Mouse (Mus musculus) erythroid progenitor cell, adult 5-6 weeks (primary cell): Measurements from ENCODE around the gene Ccdc86. TPM values are rescaled to one million over a fixed set of nuclear protein-coding genes. Genes with fewer than 3 reads are reported as not detected.

Source experiments
- ATAC-seq: replicated peaks from 2 replicates; pipeline ENCODE4 v1.8.0; 2016; ENCODE audit warnings: moderate number of reproducible peaks, mild to moderate bottlenecking, moderate TSS enrichment, inconsistent platforms; ENCODE audit not compliant: poor library complexity, low FRiP score, severe bottlenecking
- total RNA-seq, 2 experiments: library from RNA; stranded (forward) in 1 of 2; stranded (reverse) in 1 of 2; fragments of 150-400 nt in 1 of 2; fragments of 186-747, 209-891 nt in 1 of 2; gene quantifications; 2 replicates each; pipeline versions ENCODE4 v1.2.3 to v1.2.4; 2015 to 2017; ENCODE audit warnings: low replicate concordance in 2 of 2

Ccdc86 gene
- total RNA-seq, 2 experiments from 2014 or later, result 3.9 to 6.3 TPM

GRCm38 (mm10) chr19:10914870-10915269, 34.2 kb downstream of the Ccdc86 start:
- ATAC-seq, result no peak

- ATAC-seq, result no peak
Measured at GRCm38 (mm10) chr19:10914291-10914690, 34.8 kb downstream of the Ccdc86 start.

- ATAC-seq, result no peak
Measured at GRCm38 (mm10) chr19:10909087-10909721, 39.9 kb downstream of the Ccdc86 start.

- ATAC-seq, result no peak
Measured at GRCm38 (mm10) chr19:10907891-10908290, 41.2 kb downstream of the Ccdc86 start.

- ATAC-seq, result no peak
Measured at GRCm38 (mm10) chr19:10905728-10906000, 43.4 kb downstream of the Ccdc86 start.

- no peak for ATAC-seq
Measured at GRCm38 (mm10) chr19:10904927-10905727, 43.9 kb downstream of the Ccdc86 start.

GRCm38 (mm10) chr19:10904512-10904911, 44.6 kb downstream of the Ccdc86 start:
- ATAC-seq, result no peak

GRCm38 (mm10) chr19:10901046-10901445, 48.0 kb downstream of the Ccdc86 start:
- no peak for ATAC-seq

GRCm38 (mm10) chr19:10900315-10900714, 48.8 kb downstream of the Ccdc86 start:
- no peak for ATAC-seq

GRCm38 (mm10) chr19:10897491-10897890, 51.6 kb downstream of the Ccdc86 start:
- ATAC-seq, result no peak

GRCm38 (mm10) chr19:10896849-10897248, 52.2 kb downstream of the Ccdc86 start:
- ATAC-seq, result no peak

GRCm38 (mm10) chr19:10895708-10896107, 53.4 kb downstream of the Ccdc86 start:
- no peak for ATAC-seq

GRCm38 (mm10) chr19:10895016-10895528, 54.0 kb downstream of the Ccdc86 start, which contains the start of gene Prpf19:
Prpf19 (plus strand) TSS chr19:10895231.
- ATAC-seq, result peak; percentile 99

- no peak for ATAC-seq
Measured at GRCm38 (mm10) chr19:10892201-10892600, 56.9 kb downstream of the Ccdc86 start.

Other genes with a start within 250 kb of the Ccdc86 start
- 2.5 and 2.9 TPM in 2 replicates for gene Cd5, start 210.3 kb downstream of the Ccdc86 start, total RNA-seq (2015; ENCODE audit: low replicate concordance)
- 0.26 TPM in 1 of 2 replicates, not detected in the other for gene Cd5, start 210.3 kb downstream of the Ccdc86 start, total RNA-seq (2017; ENCODE audit: low replicate concordance)
- gene Cd6, start 119.2 kb downstream of the Ccdc86 start, total RNA-seq (2015; ENCODE audit: low replicate concordance), result 1.8 and 2.9 TPM in 2 replicates
- gene Cd6, start 119.2 kb downstream of the Ccdc86 start, total RNA-seq (2017; ENCODE audit: low replicate concordance), result 1.3 and 2.3 TPM in 2 replicates
- 1.8 and 3.8 TPM in 2 replicates for gene Slc15a3, start 109.5 kb downstream of the Ccdc86 start, total RNA-seq (2015; ENCODE audit: low replicate concordance)
- 2.4 TPM in 1 of 2 replicates, not detected in the other for gene Slc15a3, start 109.5 kb downstream of the Ccdc86 start, total RNA-seq (2017; ENCODE audit: low replicate concordance)
- gene Tmem132a, start 79.3 kb downstream of the Ccdc86 start, total RNA-seq (2015; ENCODE audit: low replicate concordance), result not detected in 2 replicates
- not detected in 2 replicates for gene Tmem132a, start 79.3 kb downstream of the Ccdc86 start, total RNA-seq (2017; ENCODE audit: low replicate concordance)
- gene Tmem109, start 67.3 kb downstream of the Ccdc86 start, total RNA-seq (2015; ENCODE audit: low replicate concordance), result 4.7 and 9.6 TPM in 2 replicates
- 4.4 and 14.0 TPM in 2 replicates for gene Tmem109, start 67.3 kb downstream of the Ccdc86 start, total RNA-seq (2017; ENCODE audit: low replicate concordance)
- 18.4 and 19.5 TPM in 2 replicates for gene Prpf19, start 54.0 kb downstream of the Ccdc86 start, total RNA-seq (2015; ENCODE audit: low replicate concordance)
- gene Prpf19, start 54.0 kb downstream of the Ccdc86 start, total RNA-seq (2017; ENCODE audit: low replicate concordance), result 17.7 and 21.6 TPM in 2 replicates
- not detected in 2 replicates for gene Zp1, start 28.6 kb downstream of the Ccdc86 start, total RNA-seq (2015; ENCODE audit: low replicate concordance)
- gene Zp1, start 28.6 kb downstream of the Ccdc86 start, total RNA-seq (2017; ENCODE audit: low replicate concordance), result not detected in 2 replicates
- gene Ptgdr2, start 12.1 kb downstream of the Ccdc86 start, total RNA-seq (2015; ENCODE audit: low replicate concordance), result not detected in 2 replicates
- gene Ptgdr2, start 12.1 kb downstream of the Ccdc86 start, total RNA-seq (2017; ENCODE audit: low replicate concordance), result not detected in 2 replicates
- gene Ms4a10, start 25.4 kb upstream of the Ccdc86 start, total RNA-seq (2015; ENCODE audit: low replicate concordance), result not detected in 2 replicates
- not detected in 2 replicates for gene Ms4a10, start 25.4 kb upstream of the Ccdc86 start, total RNA-seq (2017; ENCODE audit: low replicate concordance)
- not detected in 2 replicates for gene Ms4a15, start 44.0 kb upstream of the Ccdc86 start, total RNA-seq (2015; ENCODE audit: low replicate concordance)
- gene Ms4a15, start 44.0 kb upstream of the Ccdc86 start, total RNA-seq (2017; ENCODE audit: low replicate concordance), result not detected in 2 replicates
- not detected in 2 replicates for gene Ms4a18, start 68.8 kb upstream of the Ccdc86 start, total RNA-seq (2015; ENCODE audit: low replicate concordance)
- not detected in 2 replicates for gene Ms4a18, start 68.8 kb upstream of the Ccdc86 start, total RNA-seq (2017; ENCODE audit: low replicate concordance)
- 1.4 and 3.4 TPM in 2 replicates for gene Ms4a8a, start 131.8 kb upstream of the Ccdc86 start, total RNA-seq (2015; ENCODE audit: low replicate concordance)
- gene Ms4a8a, start 131.8 kb upstream of the Ccdc86 start, total RNA-seq (2017; ENCODE audit: low replicate concordance), result not detected in 2 replicates
- gene 1700017D01Rik, start 181.6 kb upstream of the Ccdc86 start, total RNA-seq (2015; ENCODE audit: low replicate concordance), result not detected in 2 replicates
- not detected in 2 replicates for gene 1700017D01Rik, start 181.6 kb upstream of the Ccdc86 start, total RNA-seq (2017; ENCODE audit: low replicate concordance)
- not detected in 2 replicates for gene 1700025F22Rik, start 216.1 kb upstream of the Ccdc86 start, total RNA-seq (2015; ENCODE audit: low replicate concordance)
- not detected in 2 replicates for gene 1700025F22Rik, start 216.1 kb upstream of the Ccdc86 start, total RNA-seq (2017; ENCODE audit: low replicate concordance)
- not detected in 2 replicates for gene Ms4a13, start 247.5 kb upstream of the Ccdc86 start, total RNA-seq (2015; ENCODE audit: low replicate concordance)
- not detected in 2 replicates for gene Ms4a13, start 247.5 kb upstream of the Ccdc86 start, total RNA-seq (2017; ENCODE audit: low replicate concordance)